Mouse (Mus musculus): ENCODE measurements around the gene Ccdc182. TPM values are rescaled to one million over a fixed set of nuclear protein-coding genes. Genes with fewer than 3 reads are reported as not detected.

The Ccdc182 gene
- polyA plus RNA-seq (2012; ENCODE audit: low replicate concordance): not detected in 2 replicates

DNA sequence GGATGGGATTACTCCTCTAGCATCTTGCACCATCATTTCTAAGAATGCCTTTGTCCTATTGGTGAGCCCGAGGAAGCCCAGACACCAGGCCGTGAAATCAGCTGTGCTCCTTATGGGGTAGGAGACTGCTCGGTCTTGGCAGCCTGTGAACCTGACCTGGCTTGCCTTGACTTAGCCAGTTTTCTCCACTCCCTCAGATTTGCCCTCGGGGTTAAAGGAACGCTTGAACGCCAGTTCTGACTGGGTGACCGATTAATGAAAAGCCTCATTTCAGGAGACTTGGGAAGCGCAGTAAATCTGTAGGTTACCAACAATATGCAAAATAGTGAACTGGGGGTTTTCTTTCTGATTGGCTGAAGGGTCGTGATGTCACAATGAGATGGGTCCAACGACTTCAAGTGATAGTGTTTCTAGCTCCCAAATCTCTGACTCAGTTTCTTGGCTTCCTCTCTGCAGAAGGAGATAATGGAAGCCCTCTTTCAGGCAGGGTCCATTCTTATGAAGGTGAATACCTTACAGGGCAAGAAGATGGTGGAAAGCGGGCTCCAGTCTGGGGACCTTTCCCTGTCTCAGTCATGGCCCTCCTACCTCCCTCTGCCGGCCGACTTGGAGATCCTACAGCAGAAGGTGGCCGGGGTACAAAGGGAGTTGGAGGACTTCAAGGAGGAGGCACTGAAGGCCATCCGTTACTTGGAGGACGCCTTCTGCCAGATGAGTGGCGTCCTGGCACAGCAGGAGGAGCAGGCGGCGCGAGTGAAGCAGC is at the start of gene Ccdc182:
Ccdc182 (plus strand) TSS at position 428 of the 763 bp plus-strand sequence.

Other genes with a start within 250 kb of the Ccdc182 start
- gene Srsf1, start 246.7 kb upstream of the Ccdc182 start, polyA plus RNA-seq (2012; ENCODE audit: low replicate concordance): 170 and 245 TPM in 2 replicates
- 4.7 and 4.8 TPM in 2 replicates for gene Vezf1, start 225.8 kb upstream of the Ccdc182 start, polyA plus RNA-seq (2012; ENCODE audit: low replicate concordance)
- gene Cuedc1, start 196.0 kb upstream of the Ccdc182 start, polyA plus RNA-seq (2012; ENCODE audit: low replicate concordance): 0.96 and 2.3 TPM in 2 replicates
- 57.8 and 120 TPM in 2 replicates for gene Mrps23, start 89.7 kb upstream of the Ccdc182 start, polyA plus RNA-seq (2012; ENCODE audit: low replicate concordance)

Measured in leukemia stem cell, adult 10-12 weeks (primary cell).